Mouse (Mus musculus) heart, embryonic 10.5 days (tissue): ENCODE data around the gene Dlk1. TPM values are rescaled to one million over a fixed set of nuclear protein-coding genes. Genes with fewer than 3 reads are reported as not detected.
A peak's percentile ranks its signal among the peaks of the same experiment; 100 is the strongest.

Source experiments
- DNase-seq: peaks from one replicate; pipeline ENCODE4 v3.0.0-alpha.2; 2017; ENCODE audit warnings: low spot score
- H3K27ac ChIP-seq: fragments of 300-500 bp; sonication (generic); 2 replicates; pipeline ENCODE4 v1.5.1; 2016; ENCODE audit warnings: mild to moderate bottlenecking
- H3K27me3 ChIP-seq: fragments of 300-500 bp; sonication (generic); 2 replicates; pipeline ENCODE4 v1.6.1; 2016; ENCODE audit warnings: mild to moderate bottlenecking; ENCODE audit not compliant: poor library complexity, insufficient read depth, severe bottlenecking
- H3K36me3 ChIP-seq: fragments of 300-500 bp; sonication (generic); 2 replicates; pipeline ENCODE4 v1.6.1; 2016; ENCODE audit warnings: mild to moderate bottlenecking, moderate library complexity
- H3K4me1 ChIP-seq: fragments of 300-500 bp; sonication (generic); 2 replicates; pipeline ENCODE4 v1.6.1; 2016; ENCODE audit warnings: mild to moderate bottlenecking
- H3K4me3 ChIP-seq: fragments of 300-500 bp; sonication (generic); 2 replicates; pipeline ENCODE4 v1.5.1; 2016; ENCODE audit warnings: mild to moderate bottlenecking, moderate library complexity
- H3K9me3 ChIP-seq: fragments of 300-500 bp; sonication (generic); 2 replicates; pipeline ENCODE4 v1.6.1; 2016; ENCODE audit warnings: mild to moderate bottlenecking, moderate library complexity
- WGBS: fragments of 180-500 bp; shearing (Covaris S2); methylation state at CpG from one replicate; pipeline ENCODE4 v1.1.7; 2016; 5-methylcytosine and 5-hydroxymethylcytosine counted together
- polyA plus RNA-seq: library from polyadenylated mRNA; unstranded; fragments of >200 nt; fragmentation: Nextera tagmentation; extraction: Ambion mirVana; gene quantifications from 2 replicates; pipeline ENCODE4 v1.2.1, GENCODE M21; 2016

The Dlk1 gene
- polyA plus RNA-seq, 1 experiment from 2014 or later: 345 TPM

DNA sequence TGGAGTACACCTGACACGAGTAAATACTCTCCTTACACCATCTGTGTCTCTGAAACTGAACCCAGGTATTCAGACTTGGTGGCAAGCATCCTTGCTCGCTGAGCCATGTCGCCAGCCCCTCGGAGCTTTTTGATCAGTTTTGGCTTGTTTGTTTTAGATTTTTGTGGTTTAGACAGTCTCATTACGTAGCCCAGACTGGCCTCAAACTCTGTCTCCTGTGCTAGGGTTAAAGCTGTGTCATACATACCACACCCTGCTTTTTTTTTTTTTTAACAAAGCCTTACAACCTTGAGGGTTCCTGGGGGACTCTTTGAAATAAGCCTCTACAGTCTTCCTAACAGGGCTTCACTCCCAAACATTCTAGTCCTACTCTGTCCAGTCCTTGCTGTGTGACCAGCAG is 7.6 kb upstream of the Dlk1 start:
- DNase-seq: no peak
- Histone ChIP-seq H3K4me1 (peaks cover 60% of the 10 kb centered on the region), H3K9me3 (no peaks in the 10 kb centered on the region), H3K27ac (no peak overlapping the region), H3K36me3 (no peaks in the 10 kb centered on the region), H3K27me3 (peaks cover 60% of the 10 kb centered on the region), H3K4me3 (no peak overlapping the region)
- 78% methylated on average over 5 of the region's 5 CpGs for WGBS

DNA sequence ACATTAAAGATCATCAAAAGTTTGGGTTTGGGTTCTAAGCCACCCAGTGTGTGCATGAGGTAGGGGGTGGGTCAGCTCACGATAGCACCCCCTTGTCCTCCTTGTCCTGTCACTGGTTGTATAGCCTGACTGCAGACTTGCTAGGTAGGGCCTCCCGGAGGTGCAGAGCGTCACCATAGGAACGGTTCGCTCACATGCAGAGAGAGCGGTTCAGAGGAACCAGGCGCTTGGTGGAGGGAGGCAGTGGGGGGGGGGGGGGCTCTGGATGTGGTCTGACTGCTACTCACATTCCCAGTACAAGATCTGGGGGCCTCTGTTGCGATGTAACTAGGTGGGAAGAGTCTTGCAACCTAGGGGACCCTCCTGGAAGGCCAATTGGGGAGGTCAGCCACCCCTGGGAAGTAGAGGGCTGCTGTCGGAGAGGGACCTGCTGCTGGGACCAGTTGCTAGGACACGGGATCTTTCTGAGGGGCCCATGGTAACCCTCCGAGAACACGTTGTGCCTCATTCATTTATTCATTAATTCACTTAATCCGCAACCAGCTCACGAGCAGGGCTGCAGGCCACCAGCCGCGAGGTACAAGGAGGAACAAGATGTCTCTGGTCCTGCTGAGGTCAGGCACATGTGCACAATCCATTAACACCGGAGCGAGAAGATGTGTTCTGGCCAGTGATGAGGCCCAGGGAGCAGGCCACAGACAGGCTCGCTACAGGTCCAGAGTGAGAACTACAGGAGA is 7.0 kb upstream of the Dlk1 start:
- Histone ChIP-seq H3K9me3 (no peaks in the 10 kb centered on the region), H3K27me3 (peaks cover 64% of the 10 kb centered on the region), H3K36me3 (no peaks in the 10 kb centered on the region), H3K27ac (0 out of 2 replicates have a peak overlapping the region, but pooled peaks have one; percentile 22), H3K4me1 (peaks cover 64% of the 10 kb centered on the region), H3K4me3 (peak overlapping the region; percentile 31)
- 11% methylated on average over 19 of the region's 19 CpGs for WGBS
- no peak for DNase-seq

DNA sequence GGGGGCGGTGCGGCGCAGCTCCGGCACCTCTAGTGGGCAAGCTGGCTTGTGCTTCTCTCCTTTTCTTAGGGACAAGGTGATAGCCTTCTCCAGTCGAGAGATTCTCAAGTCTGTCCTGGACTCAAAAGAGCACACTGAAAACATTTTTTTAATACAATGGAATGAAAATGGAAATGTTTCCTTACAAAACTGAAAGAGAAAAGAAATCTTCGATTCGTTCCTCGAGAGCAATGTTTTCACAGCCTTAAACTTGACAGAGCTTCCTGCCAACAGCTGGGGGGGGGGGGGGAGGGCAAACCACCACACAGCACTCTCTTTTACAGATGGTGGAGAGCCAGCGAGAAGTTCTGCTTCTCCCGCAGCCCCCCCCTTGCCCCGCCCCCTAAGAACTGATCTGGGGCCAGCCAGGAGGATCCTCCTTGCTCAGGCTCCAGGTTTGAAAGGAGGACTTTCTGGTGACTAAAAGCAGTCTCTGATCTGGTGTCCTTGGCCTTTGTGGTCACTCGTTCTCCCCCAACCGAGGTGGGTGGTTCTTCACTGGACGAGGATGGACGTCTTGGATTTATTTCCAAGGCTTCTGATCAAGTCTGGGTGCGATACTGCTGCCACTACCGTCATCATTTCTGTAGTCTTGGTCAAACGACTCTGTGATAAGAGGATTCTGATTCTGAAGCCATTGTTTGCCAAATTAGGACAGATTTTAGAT is 6.2 kb upstream of the Dlk1 start:
- Histone ChIP-seq H3K9me3 (no peaks in the 10 kb centered on the region), H3K4me1 (peaks cover 63% of the 10 kb centered on the region), H3K4me3 (peak overlapping the region; percentile 31), H3K27me3 (peaks cover 65% of the 10 kb centered on the region), H3K27ac (no peak overlapping the region), H3K36me3 (no peaks in the 10 kb centered on the region)
- no peak for DNase-seq
- WGBS: 7% methylated on average over 18 of the region's 18 CpGs

DNA sequence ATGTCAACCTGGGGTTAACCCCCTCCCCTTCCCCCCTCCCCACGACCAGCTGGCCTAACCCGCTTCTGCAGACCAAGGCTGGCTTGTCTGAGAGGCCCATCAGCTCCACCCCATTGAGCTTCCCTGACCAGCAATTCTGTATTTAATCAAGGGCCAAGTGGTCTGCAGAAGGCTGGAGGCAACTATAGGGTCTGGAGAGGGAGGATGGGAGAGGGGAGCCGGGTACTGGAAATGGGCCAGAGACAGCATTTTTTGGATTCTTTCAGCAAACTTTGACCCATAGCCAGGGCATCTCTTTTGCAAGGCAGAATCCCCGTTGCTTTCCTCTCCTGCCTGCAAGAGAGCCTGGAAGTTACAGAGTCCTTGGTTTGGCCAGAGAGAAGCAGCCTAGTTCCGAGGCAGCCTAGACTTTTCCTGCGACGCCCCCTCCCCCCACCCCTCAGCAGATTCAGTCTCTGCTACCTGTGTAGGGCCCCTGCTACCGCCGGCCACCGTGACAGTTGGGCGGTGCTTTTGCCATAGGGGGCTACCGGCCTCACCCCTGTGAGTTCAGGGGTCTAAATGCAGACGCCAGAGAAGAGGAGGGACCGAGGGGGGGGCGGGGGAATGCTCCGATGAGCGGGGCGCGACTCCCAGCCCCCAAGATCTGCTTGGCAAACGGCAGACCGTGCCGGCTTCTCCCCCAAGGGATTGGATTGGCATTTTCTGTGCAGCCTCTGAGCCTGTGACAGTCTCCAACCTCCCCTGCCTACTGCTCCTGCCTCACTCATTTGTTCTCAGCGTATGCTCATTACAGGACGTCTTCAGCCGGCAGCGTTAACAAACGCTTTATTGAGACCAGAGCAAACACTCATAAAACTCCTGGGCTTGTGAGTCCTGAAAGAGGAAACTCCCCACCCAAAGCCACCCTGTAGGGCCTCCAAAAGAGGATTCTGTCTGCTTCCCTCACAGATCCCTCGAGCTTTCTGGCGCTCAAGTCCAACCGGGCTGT is 2.9 kb upstream of the Dlk1 start:
- no peaks in the 10 kb centered on the region for H3K9me3 ChIP-seq
- DNase-seq: no peak
- H3K27me3 ChIP-seq: peaks cover 82% of the 10 kb centered on the region
- H3K4me3 ChIP-seq: peak overlapping the region; percentile 60
- H3K36me3 ChIP-seq: no peaks in the 10 kb centered on the region
- H3K27ac ChIP-seq: peak overlapping the region; percentile 82
- H3K4me1 ChIP-seq: peaks cover 55% of the 10 kb centered on the region
- WGBS: under 1% methylated on average over 30 of the region's 30 CpGs

DNA sequence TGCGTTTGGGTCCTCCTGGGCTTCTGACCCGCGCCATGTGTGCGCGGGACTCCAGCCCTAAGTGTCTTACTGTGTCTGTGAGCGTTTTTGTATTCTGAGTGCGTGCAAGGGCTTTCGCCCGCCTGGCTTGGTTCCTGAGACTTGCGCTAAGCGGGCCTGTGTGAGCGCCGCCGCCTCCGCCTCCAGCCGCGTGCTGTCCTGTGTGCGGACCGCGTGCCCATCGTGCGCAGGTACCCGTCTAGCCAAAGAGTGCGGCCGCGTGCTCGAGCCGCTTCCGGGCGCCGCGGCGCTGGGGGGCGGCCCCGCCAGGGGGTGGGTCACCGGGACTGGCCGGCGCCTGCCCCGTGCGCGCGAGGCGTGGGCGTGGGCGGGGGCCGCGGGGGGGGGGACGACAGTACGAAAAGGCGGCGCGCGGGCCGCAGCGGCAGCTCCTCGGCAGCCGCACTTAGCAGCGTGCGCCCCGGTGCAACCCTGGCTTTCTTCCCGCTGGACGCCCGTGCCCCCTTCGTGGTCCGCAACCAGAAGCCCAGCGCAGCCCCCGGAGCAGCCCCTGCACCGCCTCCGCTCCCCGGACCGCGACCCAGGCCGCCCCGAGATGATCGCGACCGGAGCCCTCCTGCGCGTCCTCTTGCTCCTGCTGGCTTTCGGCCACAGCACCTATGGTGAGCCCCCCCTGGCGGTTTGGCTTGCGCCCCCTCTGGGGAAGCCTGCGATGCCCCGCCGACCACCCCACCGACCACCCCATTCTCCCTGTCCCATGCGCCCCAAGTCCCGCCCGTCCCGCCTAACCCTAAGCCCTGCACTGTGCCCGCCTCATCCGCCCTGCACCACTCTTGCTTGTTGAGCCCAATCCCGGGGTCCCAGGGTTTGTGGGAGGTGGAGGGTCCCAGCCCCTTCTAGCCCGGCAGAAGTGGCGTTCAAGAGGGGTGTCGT is 708 bp downstream of the Dlk1 start:
- Histone ChIP-seq H3K4me3 (peak overlapping the region; percentile 63), H3K36me3 (no peaks in the 10 kb centered on the region), H3K4me1 (peaks cover 59% of the 10 kb centered on the region), H3K9me3 (no peaks in the 10 kb centered on the region), H3K27me3 (peaks cover 91% of the 10 kb centered on the region), H3K27ac (peak overlapping the region; percentile 82)
- WGBS: under 1% methylated on average over 94 of the region's 96 CpGs
- no peak for DNase-seq

DNA sequence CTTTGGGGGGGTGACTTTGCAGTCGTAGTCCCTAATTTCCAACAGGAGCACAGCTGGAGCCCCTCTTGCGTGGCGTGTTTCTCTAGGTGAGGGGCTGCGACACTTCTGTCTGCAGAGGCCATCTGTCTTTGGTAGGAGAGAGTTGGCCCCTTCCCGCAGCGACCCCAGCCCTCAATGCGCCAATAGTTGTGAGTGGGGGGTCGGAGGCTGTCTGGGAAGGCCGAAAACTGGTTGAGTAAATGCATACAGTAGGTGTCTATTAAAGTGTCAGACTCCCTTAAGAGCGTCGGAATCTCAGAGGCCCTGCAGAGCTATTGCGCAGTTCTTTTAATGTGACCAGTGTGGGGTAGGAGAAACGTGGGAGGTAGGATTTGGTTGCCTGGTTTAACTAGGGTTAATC is 1.5 kb downstream of the Dlk1 start:
- Histone ChIP-seq H3K4me3 (peak overlapping the region; percentile 63), H3K27me3 (peaks cover 93% of the 10 kb centered on the region), H3K4me1 (peaks cover 62% of the 10 kb centered on the region), H3K9me3 (no peaks in the 10 kb centered on the region), H3K27ac (no peak overlapping the region), H3K36me3 (no peaks in the 10 kb centered on the region)
- 11% methylated on average over 13 of the region's 13 CpGs for WGBS
- DNase-seq: no peak

DNA sequence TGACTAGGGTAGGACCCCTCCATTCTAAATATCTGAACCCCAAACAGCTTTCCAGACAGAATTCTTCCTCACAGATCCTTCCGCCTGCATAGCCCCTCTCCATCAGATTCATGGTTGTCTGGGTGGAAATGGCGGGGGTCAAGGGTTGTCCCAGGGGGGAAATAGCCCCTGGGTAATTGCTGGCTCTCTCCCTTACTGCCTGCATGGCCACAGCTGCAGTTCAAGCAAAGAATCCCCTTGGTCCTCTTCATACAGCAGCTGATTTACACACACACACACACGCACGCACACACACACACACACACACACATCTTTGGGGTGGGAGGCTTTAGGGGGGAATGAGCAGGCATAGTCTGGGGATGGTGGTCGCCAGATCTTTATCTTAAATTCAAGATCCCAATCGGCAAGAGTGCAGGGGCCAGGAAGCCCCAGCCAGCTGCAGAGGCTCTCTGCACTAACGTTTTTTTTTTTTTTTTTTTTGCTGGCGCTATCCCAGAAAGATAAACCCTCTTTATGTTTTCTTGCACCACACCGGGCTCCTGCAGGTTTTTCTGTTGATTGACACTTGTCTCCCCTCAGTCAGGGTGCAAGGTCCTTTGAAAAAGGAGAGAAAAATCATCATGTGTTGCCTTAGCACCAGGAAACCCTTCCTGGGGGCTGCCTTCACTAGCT is 4.0 kb downstream of the Dlk1 start:
- WGBS: 25% methylated on average over 9 of the region's 9 CpGs
- H3K4me1 ChIP-seq: peaks cover 51% of the 10 kb centered on the region
- H3K4me3 ChIP-seq: no peak overlapping the region
- H3K27ac ChIP-seq: no peak overlapping the region
- H3K36me3 ChIP-seq: peaks cover 4% of the 10 kb centered on the region; the same call in 1 of the 2 replicates
- H3K9me3 ChIP-seq: no peaks in the 10 kb centered on the region
- peaks cover 99% of the 10 kb centered on the region for H3K27me3 ChIP-seq
- DNase-seq: no peak

DNA sequence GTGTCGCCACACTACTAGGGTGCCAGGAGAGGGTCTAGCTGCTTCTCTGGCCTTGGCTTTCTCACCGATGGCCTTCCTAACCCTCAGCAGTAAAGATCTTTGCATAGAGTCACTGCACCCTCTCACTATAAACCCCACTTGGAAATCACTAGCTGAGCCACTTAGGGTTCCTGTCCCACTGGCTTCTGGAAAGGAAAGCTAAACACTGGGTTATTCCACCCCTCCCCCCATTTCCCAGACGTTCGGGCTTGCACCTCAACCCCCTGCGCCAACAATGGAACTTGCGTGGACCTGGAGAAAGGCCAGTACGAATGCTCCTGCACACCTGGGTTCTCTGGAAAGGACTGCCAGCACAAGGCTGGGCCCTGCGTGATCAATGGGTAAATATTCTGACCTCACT is 5.2 kb downstream of the Dlk1 start:
- H3K9me3 ChIP-seq: no peaks in the 10 kb centered on the region
- H3K27me3 ChIP-seq: peaks cover 99% of the 10 kb centered on the region
- WGBS: 43% methylated on average over 8 of the region's 8 CpGs
- peaks cover 47% of the 10 kb centered on the region for H3K4me1 ChIP-seq
- H3K27ac ChIP-seq: no peak overlapping the region
- H3K36me3 ChIP-seq: peaks cover 4% of the 10 kb centered on the region; the same call in 1 of the 2 replicates
- DNase-seq: no peak
- no peak overlapping the region for H3K4me3 ChIP-seq

DNA sequence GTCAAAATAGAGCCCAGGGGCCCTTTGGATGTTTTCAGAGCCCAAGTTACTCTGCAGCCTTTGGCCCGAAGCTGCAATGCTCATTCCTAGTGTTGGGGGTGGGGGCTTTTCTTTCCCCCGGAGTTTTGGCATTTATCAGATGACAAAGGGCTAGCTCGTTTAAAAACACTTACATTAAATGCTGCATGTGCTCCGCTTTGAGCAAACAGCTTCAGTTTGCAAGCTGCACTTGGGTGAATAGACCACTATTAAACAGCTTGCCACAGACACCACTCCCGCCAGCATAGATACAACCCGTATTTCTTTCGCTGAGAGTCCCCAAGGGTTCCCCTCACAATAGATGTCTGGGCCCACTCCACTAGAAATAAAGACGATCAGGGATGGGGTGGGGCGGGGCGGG is 6.3 kb downstream of the Dlk1 start:
- WGBS: 37% methylated on average over 10 of the region's 10 CpGs
- Histone ChIP-seq H3K27ac (no peak overlapping the region), H3K4me3 (peak overlapping the region; percentile 50; the same call in 1 of the 2 replicates), H3K4me1 (peaks cover 37% of the 10 kb centered on the region), H3K27me3 (peaks cover 97% of the 10 kb centered on the region), H3K36me3 (peaks cover 4% of the 10 kb centered on the region; the same call in 1 of the 2 replicates), H3K9me3 (no peaks in the 10 kb centered on the region)
- no peak for DNase-seq

DNA sequence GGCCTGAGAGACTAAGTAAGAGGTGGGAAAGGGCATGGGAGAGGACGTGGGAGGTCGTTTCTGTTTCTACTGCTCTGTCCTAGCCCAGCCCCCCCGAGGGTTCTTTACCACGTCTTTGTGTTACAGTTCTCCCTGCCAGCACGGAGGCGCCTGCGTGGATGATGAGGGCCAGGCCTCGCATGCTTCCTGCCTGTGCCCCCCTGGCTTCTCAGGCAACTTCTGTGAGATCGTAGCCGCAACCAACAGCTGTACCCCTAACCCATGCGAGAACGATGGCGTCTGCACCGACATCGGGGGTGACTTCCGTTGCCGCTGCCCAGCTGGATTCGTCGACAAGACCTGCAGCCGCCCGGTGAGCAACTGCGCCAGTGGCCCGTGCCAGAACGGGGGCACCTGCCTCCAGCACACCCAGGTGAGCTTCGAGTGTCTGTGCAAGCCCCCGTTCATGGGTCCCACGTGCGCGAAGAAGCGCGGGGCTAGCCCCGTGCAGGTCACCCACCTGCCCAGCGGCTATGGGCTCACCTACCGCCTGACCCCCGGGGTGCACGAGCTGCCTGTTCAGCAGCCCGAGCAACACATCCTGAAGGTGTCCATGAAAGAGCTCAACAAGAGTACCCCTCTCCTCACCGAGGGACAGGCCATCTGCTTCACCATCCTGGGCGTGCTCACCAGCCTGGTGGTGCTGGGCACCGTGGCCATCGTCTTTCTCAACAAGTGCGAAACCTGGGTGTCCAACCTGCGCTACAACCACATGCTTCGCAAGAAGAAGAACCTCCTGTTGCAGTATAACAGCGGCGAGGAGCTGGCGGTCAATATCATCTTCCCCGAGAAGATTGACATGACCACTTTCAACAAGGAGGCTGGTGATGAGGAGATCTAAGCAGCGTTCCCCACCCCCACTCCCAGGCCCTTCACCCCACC is 7.1 kb downstream of the Dlk1 start:
- no peak for DNase-seq
- peak overlapping the region; percentile 57 for H3K27ac ChIP-seq
- H3K36me3 ChIP-seq: peaks cover 4% of the 10 kb centered on the region; the same call in 1 of the 2 replicates
- peak overlapping the region; percentile 50 for H3K4me3 ChIP-seq
- H3K4me1 ChIP-seq: peaks cover 37% of the 10 kb centered on the region
- H3K27me3 ChIP-seq: peaks cover 97% of the 10 kb centered on the region
- H3K9me3 ChIP-seq: no peaks in the 10 kb centered on the region
- 30% methylated on average over 49 of the region's 49 CpGs for WGBS

DNA sequence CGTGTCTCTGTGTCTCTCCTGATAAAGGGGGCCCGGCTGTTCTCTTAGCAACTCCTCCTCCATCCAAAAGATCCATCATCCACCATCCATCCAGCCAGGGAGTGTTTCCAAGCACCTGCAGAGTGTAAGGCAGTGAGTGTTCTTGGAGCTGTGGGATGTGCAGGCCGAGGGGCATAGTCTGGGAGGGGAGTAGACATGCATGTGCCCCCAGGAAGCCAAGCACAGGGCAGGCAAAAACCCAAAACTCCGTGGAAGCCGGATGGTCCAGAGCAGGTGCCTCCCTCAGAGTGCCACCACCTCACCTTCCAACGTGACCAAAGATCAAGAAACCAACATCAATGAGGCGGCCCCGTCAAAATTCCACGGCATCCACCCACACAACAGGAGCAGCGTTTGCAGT is 10.0 kb downstream of the Dlk1 start:
- H3K4me3 ChIP-seq: no peak overlapping the region
- H3K36me3 ChIP-seq: peaks cover 4% of the 10 kb centered on the region; the same call in 1 of the 2 replicates
- peaks cover 23% of the 10 kb centered on the region for H3K4me1 ChIP-seq
- H3K27me3 ChIP-seq: peaks cover 70% of the 10 kb centered on the region
- 66% methylated on average over 10 of the region's 10 CpGs for WGBS
- H3K27ac ChIP-seq: no peak overlapping the region
- no peak for DNase-seq
- H3K9me3 ChIP-seq: no peaks in the 10 kb centered on the region
